Mouse (Mus musculus) heart, embryonic 11.5 days (tissue): ENCODE measurements around the gene Mogs. TPM values are rescaled to one million over a fixed set of nuclear protein-coding genes. Genes with fewer than 3 reads are reported as not detected.

Experiments
- ATAC-seq: fragments of 200-750 bp; cut with Nextera tagmentation; replicated peaks from 2 replicates; pipeline ENCODE4 v1.8.0; 2017; ENCODE audit warnings: moderate library complexity; ENCODE audit not compliant: insufficient number of reproducible peaks, low FRiP score, low TSS enrichment
- H3K27ac ChIP-seq: fragments of 300-500 bp; sonication (generic); 2 replicates; pipeline ENCODE4 v1.5.1; 2014; ENCODE audit warnings: mild to moderate bottlenecking, low read depth, low read length
- H3K27me3 ChIP-seq: fragments of 300-500 bp; sonication (generic); 2 replicates; pipeline ENCODE4 v1.6.1; 2014; ENCODE audit warnings: mild to moderate bottlenecking, low read length, mixed read lengths; ENCODE audit not compliant: control insufficient read depth, insufficient read depth
- H3K36me3 ChIP-seq: fragments of 300-500 bp; sonication (generic); 2 replicates; pipeline ENCODE4 v1.6.1; 2014; ENCODE audit warnings: mild to moderate bottlenecking, low read length, moderate library complexity, mixed read lengths; ENCODE audit not compliant: control insufficient read depth, insufficient read depth
- H3K4me1 ChIP-seq: fragments of 300-500 bp; sonication (generic); 2 replicates; pipeline ENCODE4 v1.6.1; 2014; ENCODE audit warnings: low read length; ENCODE audit not compliant: control insufficient read depth, insufficient read depth
- H3K4me2 ChIP-seq: fragments of 300-500 bp; sonication (generic); 2 replicates; pipeline ENCODE4 v1.6.1; 2014; ENCODE audit warnings: mild to moderate bottlenecking, moderate library complexity
- H3K4me3 ChIP-seq: fragments of 300-500 bp; sonication (generic); 2 replicates; pipeline ENCODE4 v1.5.1; 2014; ENCODE audit warnings: low read depth, low read length
- H3K9ac ChIP-seq: fragments of 300-500 bp; sonication (generic); 2 replicates; pipeline ENCODE4 v1.6.1; 2014; ENCODE audit warnings: mild to moderate bottlenecking, low read depth, low read length, moderate library complexity
- H3K9me3 ChIP-seq: fragments of 300-500 bp; sonication (generic); replicated peaks from 2 replicates; pipeline ENCODE4 v1.6.1; 2016; ENCODE audit warnings: low read length; ENCODE audit not compliant: control insufficient read depth
- WGBS: fragments of 180-500 bp; shearing (Covaris S2); extraction: QIAGEN DNeasy Blood & Tissue Kit; methylation state at CpG from one replicate; pipeline ENCODE4 v1.1.7; 2014; ENCODE audit not compliant: insufficient replicate concordance; 5-methylcytosine and 5-hydroxymethylcytosine counted together
- polyA plus RNA-seq: library from polyadenylated mRNA; unstranded; fragments of >200 nt; fragmentation: Nextera tagmentation; extraction: Ambion mirVana; gene quantifications from 2 replicates; pipeline ENCODE4 v1.2.1, GENCODE M21; 2014

The Mogs gene
- polyA plus RNA-seq, 1 experiment from 2014 or later = 19.1 TPM

GRCm38 (mm10) chr6:83087205-83087925 is 27.9 kb upstream of the Mogs start:
- Histone ChIP-seq H3K9ac (0 out of 2 replicates have a peak overlapping the region, but pooled peaks have one; percentile 31), H3K4me1 (peaks cover 13% of the 10 kb centered on the region)
- 2% methylated on average over 47 of the region's 47 CpGs for WGBS

DNA sequence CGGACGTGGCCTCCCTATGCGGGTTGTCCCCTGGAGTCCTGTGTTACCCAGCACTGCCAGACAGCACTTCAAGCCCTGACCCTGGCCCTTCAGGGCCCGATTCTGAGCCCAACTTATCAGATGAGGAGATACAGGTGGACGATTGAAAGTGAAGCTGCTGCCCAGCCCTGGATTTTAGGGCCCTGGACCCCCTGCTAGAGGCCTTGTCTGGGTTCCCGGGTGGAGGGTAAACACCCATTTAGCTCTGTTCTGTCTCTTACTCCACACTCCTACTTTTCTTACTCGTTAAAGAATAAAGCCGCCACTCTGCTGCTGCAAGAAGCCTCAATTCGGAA is 27.4 kb upstream of the Mogs start:
- H3K36me3 ChIP-seq = no peaks in the 10 kb centered on the region
- H3K27ac ChIP-seq = no peak overlapping the region
- H3K9me3 ChIP-seq = no peaks in the 10 kb centered on the region
- 0 out of 2 replicates have a peak overlapping the region, but pooled peaks have one; percentile 31 for H3K9ac ChIP-seq
- H3K4me2 ChIP-seq = peak overlapping the region; percentile 58
- peaks cover 13% of the 10 kb centered on the region for H3K4me1 ChIP-seq
- no peak for ATAC-seq
- H3K4me3 ChIP-seq = peak overlapping the region; percentile 41
- WGBS = 9% methylated on average over 9 of the region's 9 CpGs
- peaks cover 74% of the 10 kb centered on the region for H3K27me3 ChIP-seq

More at GRCm38 (mm10) chr6:83087205-83087925, 27.9 kb upstream of the Mogs start:
- H3K27me3 ChIP-seq = peaks cover 79% of the 10 kb centered on the region
- peak overlapping the region; percentile 41 for H3K4me3 ChIP-seq
- no peak overlapping the region for H3K27ac ChIP-seq
- H3K36me3 ChIP-seq = no peaks in the 10 kb centered on the region
- no peaks in the 10 kb centered on the region for H3K9me3 ChIP-seq
- ATAC-seq = no peak
- H3K4me2 ChIP-seq = peak overlapping the region; percentile 58

DNA sequence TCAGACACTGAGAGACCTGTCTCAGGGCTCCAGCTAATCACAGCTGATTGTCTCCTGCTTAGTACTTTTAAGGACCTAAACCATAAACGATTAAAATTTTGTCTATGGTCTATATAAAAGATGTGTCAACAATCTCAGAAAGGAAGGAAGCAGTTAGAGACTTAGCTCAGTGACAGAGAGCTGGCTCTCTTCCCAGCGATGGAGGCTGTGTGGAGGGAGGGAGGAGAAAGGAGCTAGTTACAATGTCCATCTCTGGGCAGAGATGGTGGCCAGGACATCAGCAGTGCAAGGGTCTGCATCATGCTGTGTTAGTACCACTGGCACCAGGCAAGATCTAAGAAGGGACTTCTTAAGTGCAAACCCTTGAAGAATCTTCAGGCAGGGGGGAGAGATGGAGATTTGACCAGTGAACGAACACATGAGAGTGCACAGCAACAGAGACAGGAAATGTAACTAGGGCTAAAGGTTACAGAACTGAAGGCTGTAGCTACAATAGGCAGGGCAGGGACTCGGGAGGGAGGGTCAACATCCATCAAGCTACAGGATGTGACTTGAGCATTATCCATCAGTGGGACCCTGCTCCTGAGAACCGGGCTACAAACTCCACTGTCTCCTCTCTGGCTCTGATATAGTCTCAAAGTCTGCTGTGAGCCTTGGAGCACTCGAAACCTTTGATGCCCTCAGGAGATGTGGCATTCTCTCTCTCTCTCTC is 22.7 kb upstream of the Mogs start:
- peaks cover 31% of the 10 kb centered on the region for H3K27me3 ChIP-seq
- no peak for ATAC-seq
- H3K9me3 ChIP-seq = no peaks in the 10 kb centered on the region
- WGBS = 32% methylated on average over 6 of the region's 6 CpGs
- no peak overlapping the region for H3K9ac ChIP-seq
- no peak overlapping the region for H3K4me2 ChIP-seq
- no peak overlapping the region for H3K27ac ChIP-seq
- H3K36me3 ChIP-seq = no peaks in the 10 kb centered on the region
- no peak overlapping the region for H3K4me3 ChIP-seq
- H3K4me1 ChIP-seq = peaks cover 4% of the 10 kb centered on the region

DNA sequence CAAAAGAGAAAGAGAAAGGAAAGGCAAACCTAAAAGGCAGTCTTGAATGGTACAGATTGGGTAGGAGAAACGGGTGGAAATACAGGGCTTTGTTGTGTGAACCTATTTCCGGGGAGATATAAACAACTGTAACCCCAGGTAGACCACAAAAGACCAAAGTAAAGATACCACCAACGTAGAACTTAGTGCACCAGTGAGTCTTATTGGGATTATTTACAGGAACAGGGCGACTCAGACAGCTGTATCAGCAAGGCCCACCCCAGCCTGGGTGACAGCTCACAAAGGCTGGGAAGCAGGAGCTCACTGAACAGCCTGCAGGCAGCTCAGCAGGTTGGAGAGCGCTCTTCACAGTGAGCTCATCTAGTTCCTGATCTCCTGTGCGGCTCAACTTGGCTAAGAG is 19.3 kb upstream of the Mogs start:
- Histone ChIP-seq H3K36me3 (no peaks in the 10 kb centered on the region), H3K9ac (no peak overlapping the region), H3K4me1 (0 out of 2 replicates have a peak, but pooled peaks cover under 1% of the 10 kb centered on the region), H3K4me3 (no peak overlapping the region), H3K27ac (no peak overlapping the region), H3K4me2 (no peak overlapping the region), H3K9me3 (no peaks in the 10 kb centered on the region), H3K27me3 (peaks cover 2% of the 10 kb centered on the region; the same call in 1 of the 2 replicates)
- ATAC-seq = no peak
- 35% methylated on average over 6 of the region's 6 CpGs for WGBS

DNA sequence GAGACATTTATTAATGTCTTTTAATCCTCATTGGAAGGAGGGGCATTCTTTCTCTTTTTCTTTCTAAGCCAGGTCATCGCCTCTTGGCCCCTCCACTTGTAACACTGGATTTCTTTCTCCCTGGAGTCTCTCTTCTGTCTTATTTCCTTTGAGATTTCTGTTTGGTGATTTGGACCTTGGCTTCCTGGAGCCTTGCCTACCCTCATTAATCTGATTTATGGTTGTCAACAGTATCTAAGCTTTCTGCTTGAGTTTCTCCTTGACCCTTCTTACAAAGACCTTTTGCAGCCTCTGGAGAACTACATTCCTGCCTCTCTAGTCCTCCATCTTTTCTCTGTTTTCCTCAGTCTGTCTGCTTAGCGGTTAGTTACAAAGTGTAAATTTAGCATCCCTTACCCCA is 16.9 kb upstream of the Mogs start:
- 67% methylated on average over 2 of the region's 2 CpGs for WGBS
- Histone ChIP-seq H3K9ac (no peak overlapping the region), H3K36me3 (no peaks in the 10 kb centered on the region), H3K27me3 (0 out of 2 replicates have a peak, but pooled peaks cover 2% of the 10 kb centered on the region), H3K4me1 (peaks cover 14% of the 10 kb centered on the region), H3K4me3 (no peak overlapping the region), H3K9me3 (no peaks in the 10 kb centered on the region), H3K27ac (no peak overlapping the region), H3K4me2 (no peak overlapping the region)
- ATAC-seq = no peak

DNA sequence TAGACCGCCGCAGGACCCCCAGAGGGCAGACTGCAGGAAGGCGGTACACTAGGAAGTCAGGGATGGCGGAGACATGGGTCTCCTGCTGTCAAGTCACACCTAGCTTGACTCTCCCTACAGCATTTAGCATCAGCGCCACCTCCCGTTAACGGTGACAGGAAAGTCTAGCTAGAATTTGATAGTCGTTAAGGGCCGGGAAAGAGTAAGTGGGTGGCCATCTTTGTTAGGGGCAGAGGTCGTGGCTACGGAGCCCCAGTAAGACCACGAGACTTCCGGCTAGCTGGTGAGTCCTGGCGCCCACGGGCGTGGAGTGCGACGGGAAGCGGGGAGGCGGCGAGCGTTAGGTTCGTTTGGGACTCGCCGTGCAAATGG is 14.0 kb upstream of the Mogs start, which contains the start of the genes Ccdc142 and Gm42688:
Gene Ccdc142, plus strand, starts transcription at position 286 of the 372 bp plus-strand sequence.
Gene Gm42688, plus strand, starts transcription at position 302 of the 372 bp plus-strand sequence.
- H3K27ac ChIP-seq = peak within 1 kb of the TSS; percentile 68
- H3K9ac ChIP-seq = peak within 1 kb of the TSS; percentile 85
- H3K27me3 ChIP-seq = no peaks in the 10 kb centered on the region
- peaks cover 15% of the 10 kb centered on the region for H3K4me1 ChIP-seq
- H3K4me2 ChIP-seq = peak within 1 kb of the TSS; percentile 87
- H3K4me3 ChIP-seq = peak within 1 kb of the TSS; percentile 87
- no peaks in the 10 kb centered on the region for H3K9me3 ChIP-seq
- 1% methylated on average over 25 of the region's 25 CpGs for WGBS
- ATAC-seq = peak; percentile 81
- H3K36me3 ChIP-seq = no peaks in the 10 kb centered on the region

GRCm38 (mm10) chr6:83101688-83102556 is 13.4 kb upstream of the Mogs start:
- no peaks in the 10 kb centered on the region for H3K27me3 ChIP-seq
- peak overlapping the region; percentile 87 for H3K4me2 ChIP-seq
- WGBS = under 1% methylated on average over 72 of the region's 74 CpGs
- peak overlapping the region; percentile 85 for H3K9ac ChIP-seq
- H3K36me3 ChIP-seq = no peaks in the 10 kb centered on the region
- peak overlapping the region; percentile 87 for H3K4me3 ChIP-seq
- ATAC-seq = peak; percentile 76
- H3K4me1 ChIP-seq = peaks cover 15% of the 10 kb centered on the region
- H3K27ac ChIP-seq = peak overlapping the region; percentile 68
- no peaks in the 10 kb centered on the region for H3K9me3 ChIP-seq

- whole genome bisulfite sequencing = 36% methylated on average over 11 of the region's 11 CpGs
- H3K4me3 ChIP-seq = peak overlapping the region; percentile 87; the same call in 1 of the 2 replicates
- peak overlapping the region; percentile 22; the same call in 1 of the 2 replicates for H3K9ac ChIP-seq
- peak overlapping the region; percentile 87 for H3K4me2 ChIP-seq
- H3K36me3 ChIP-seq = no peaks in the 10 kb centered on the region
- peak; percentile 15 for ATAC-seq
- H3K27ac ChIP-seq = no peak overlapping the region
- H3K9me3 ChIP-seq = no peaks in the 10 kb centered on the region
- H3K27me3 ChIP-seq = no peaks in the 10 kb centered on the region
- H3K4me1 ChIP-seq = peaks cover 22% of the 10 kb centered on the region
Measured at GRCm38 (mm10) chr6:83103130-83103650, 12.1 kb upstream of the Mogs start.
